Mouse (Mus musculus): Measurements from ENCODE around the gene Lrrc8c. TPM values are rescaled to one million over a fixed set of nuclear protein-coding genes. Genes with fewer than 3 reads are reported as not detected.
A peak's percentile ranks its signal among the peaks of the same experiment; 100 is the strongest.

The Lrrc8c gene
- polyA plus RNA-seq, 1 experiment from 2014 or later, result 10.9 TPM

DNA sequence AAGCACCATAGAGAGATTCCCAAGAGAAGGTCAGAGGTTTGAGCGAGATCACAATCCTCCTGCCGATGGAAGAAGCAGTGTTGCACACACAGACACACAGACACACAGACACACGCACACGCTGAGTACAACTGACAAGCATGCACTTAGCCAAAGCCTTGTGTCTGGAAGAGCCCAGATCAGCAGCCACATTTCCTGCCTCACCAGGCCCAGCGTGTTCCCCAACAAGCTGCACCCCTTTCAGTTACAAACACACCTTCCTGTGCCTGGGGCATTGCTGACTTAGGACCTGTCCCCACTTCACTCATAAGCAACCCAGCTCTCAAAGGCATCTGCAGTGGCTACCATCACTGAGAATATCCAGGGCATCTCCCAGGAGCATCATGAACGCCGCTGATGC lies 25.8 kb upstream of the Lrrc8c start:
- H3K9me3 ChIP-seq, result no peaks in the 10 kb centered on the region
- no peak overlapping the region for H3K27ac ChIP-seq
- H3K27me3 ChIP-seq (replicated peaks), result no peaks in the 10 kb centered on the region
- H3K4me2 ChIP-seq (replicated peaks), result no peak overlapping the region
- WGBS, result 89% methylated on average over 7 of the region's 7 CpGs
- no peak overlapping the region for H3K4me3 ChIP-seq
- no peak for ATAC-seq (ENCODE audit: low FRiP score, low read depth)
- peaks cover 30% of the 10 kb centered on the region for H3K4me1 ChIP-seq
- H3K36me3 ChIP-seq, result no peaks in the 10 kb centered on the region
- H3K9ac ChIP-seq, result no peak overlapping the region

DNA sequence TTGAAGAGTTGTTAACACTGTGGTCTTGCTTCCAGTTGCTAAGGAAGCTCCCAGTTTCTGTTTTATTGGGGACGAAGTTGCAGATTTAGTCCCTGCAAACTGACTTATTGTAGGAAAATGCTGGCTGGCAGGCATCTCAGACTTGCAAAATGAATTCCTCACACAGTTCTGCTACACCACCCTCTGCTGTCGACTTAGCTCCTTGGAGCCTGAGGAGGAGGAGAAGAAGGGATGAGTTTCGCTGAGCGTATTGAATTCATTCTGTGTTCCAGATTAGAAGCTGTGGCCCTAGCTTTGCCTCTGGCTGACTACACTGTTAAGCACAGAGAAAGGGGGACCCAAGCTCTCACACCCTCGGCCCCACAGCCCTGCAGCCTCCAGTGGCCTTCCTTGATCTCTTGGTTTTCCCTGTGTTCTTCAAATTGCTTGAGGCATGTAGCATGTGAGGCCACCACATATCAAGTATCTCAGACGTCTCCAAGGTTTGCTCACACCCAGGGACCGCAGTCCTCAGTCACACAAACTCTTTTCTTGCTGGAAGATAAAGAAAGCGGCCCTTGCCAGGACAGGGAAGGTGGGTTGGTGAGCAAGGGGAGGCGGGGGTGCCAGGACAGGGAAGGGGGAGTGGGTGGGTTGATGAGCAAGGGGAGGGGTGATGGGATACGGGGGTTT lies 24.8 kb upstream of the Lrrc8c start:
- Histone ChIP-seq H3K4me3 (no peak overlapping the region), H3K27ac (no peak overlapping the region), H3K36me3 (no peaks in the 10 kb centered on the region), H3K4me2 (replicated peaks) (peak overlapping the region; percentile 56), H3K9me3 (no peaks in the 10 kb centered on the region), H3K27me3 (replicated peaks) (no peaks in the 10 kb centered on the region), H3K4me1 (peaks cover 35% of the 10 kb centered on the region), H3K9ac (no peak overlapping the region)
- WGBS, result 33% methylated on average over 10 of the region's 10 CpGs
- peak; percentile 6; the same call in 1 of the 2 replicates for ATAC-seq (ENCODE audit: low FRiP score, low read depth)

DNA sequence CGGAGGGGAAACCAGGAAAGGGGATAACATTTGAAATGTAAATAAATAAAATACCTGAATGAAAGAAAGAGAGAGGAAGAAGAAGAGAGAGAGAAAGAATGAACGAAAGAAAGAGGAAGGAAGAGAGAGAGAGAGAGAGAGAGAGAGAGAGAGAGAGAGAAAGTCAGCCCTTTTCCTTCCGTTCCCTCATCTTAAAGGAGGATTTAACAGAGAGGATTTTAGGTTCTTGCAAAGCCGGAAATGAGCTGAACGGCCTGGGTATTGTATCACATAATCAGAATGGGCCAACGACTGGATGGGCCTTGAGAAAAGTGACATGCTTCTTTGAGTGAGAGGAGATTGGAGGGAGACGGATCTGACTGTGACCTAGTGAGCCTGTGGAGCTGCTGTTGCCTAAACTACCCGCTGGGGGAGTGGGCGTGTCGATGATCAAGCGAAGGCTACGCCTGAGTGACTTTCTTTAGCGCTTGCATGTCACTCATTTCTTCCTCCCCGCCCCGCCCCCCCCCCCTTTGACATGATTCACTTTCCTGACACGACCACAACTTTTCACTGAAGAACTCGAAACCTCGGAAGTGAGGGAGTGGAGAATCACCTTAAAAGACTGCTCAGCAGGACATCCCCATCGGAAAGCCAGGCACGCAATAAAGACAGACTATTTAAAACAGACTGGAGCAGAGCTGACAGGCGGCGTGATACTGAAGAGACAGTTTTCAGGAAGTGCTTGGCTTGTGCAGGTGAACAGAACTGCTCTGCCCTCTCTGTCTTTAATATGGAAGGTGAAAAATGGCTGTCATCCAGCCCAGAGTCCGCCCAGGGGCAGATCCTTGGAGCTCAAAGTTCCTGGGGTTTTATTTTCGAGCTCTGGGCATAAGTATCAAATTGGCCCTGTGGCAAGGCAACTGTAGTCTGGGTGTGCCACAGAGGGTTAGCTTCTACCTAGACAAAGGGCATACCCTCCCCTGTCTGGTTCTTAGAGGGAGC lies 24.0 kb upstream of the Lrrc8c start:
- WGBS, result 5% methylated on average over 23 of the region's 24 CpGs
- no peak overlapping the region for H3K9ac ChIP-seq
- H3K4me1 ChIP-seq, result peaks cover 41% of the 10 kb centered on the region
- H3K4me2 ChIP-seq (replicated peaks), result peak overlapping the region; percentile 56
- peak; percentile 87 for ATAC-seq (ENCODE audit: low FRiP score, low read depth)
- peak overlapping the region; percentile 5; the same call in 1 of the 2 replicates for H3K4me3 ChIP-seq
- H3K9me3 ChIP-seq, result no peaks in the 10 kb centered on the region
- no peaks in the 10 kb centered on the region for H3K27me3 ChIP-seq (replicated peaks)
- H3K27ac ChIP-seq, result no peak overlapping the region
- H3K36me3 ChIP-seq, result no peaks in the 10 kb centered on the region

DNA sequence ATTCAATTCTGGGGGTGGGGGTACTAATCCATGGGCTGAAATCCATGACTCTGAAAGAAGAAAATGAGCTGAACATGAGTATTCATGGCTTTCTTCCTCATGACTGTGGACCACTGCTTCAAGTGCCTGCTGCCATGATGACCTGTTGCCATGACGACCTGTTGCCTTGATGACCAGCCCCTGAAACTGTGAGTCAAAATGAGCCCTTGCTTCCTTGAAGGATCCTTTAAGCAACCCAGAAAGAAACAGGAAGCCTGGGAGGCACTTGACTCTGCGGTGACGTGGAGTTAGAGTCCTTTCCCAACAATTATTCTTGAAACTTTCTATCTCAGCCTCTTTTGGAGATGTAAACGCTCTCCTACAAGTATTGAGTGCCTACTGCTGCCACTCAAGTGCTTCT lies 23.1 kb upstream of the Lrrc8c start:
- no peak overlapping the region for H3K4me2 ChIP-seq (replicated peaks)
- no peaks in the 10 kb centered on the region for H3K36me3 ChIP-seq
- H3K4me3 ChIP-seq, result no peak overlapping the region
- no peak for ATAC-seq (ENCODE audit: low FRiP score, low read depth)
- H3K9ac ChIP-seq, result no peak overlapping the region
- peaks cover 46% of the 10 kb centered on the region for H3K4me1 ChIP-seq
- 74% methylated on average over 4 of the region's 4 CpGs for WGBS
- H3K9me3 ChIP-seq, result no peaks in the 10 kb centered on the region
- no peak overlapping the region for H3K27ac ChIP-seq
- H3K27me3 ChIP-seq (replicated peaks), result no peaks in the 10 kb centered on the region

DNA sequence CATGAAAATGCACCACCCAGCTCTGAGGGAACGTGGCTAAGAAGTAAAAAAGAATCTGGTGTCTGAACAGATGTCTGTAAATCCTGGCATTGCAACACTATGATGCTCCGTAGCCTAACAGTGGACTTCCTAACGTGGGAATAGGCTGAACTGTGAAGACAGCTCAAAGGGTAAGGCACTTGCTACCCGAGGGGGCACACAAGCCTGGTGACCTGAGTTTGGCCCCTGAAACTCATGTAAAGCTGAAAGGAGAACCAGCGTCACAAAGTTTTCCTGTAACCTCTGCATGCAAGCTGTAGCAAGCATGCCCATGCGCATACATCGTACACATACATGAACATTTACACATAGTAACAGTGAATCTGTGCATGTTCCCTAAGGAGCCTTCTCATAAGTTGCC lies 22.6 kb upstream of the Lrrc8c start:
- H3K9ac ChIP-seq, result no peak overlapping the region
- H3K4me1 ChIP-seq, result peaks cover 46% of the 10 kb centered on the region
- WGBS, result 70% methylated on average over 7 of the region's 7 CpGs
- no peak for ATAC-seq (ENCODE audit: low FRiP score, low read depth)
- H3K27me3 ChIP-seq (replicated peaks), result no peaks in the 10 kb centered on the region
- H3K9me3 ChIP-seq, result no peaks in the 10 kb centered on the region
- H3K36me3 ChIP-seq, result no peaks in the 10 kb centered on the region
- H3K4me2 ChIP-seq (replicated peaks), result no peak overlapping the region
- no peak overlapping the region for H3K4me3 ChIP-seq
- no peak overlapping the region for H3K27ac ChIP-seq

DNA sequence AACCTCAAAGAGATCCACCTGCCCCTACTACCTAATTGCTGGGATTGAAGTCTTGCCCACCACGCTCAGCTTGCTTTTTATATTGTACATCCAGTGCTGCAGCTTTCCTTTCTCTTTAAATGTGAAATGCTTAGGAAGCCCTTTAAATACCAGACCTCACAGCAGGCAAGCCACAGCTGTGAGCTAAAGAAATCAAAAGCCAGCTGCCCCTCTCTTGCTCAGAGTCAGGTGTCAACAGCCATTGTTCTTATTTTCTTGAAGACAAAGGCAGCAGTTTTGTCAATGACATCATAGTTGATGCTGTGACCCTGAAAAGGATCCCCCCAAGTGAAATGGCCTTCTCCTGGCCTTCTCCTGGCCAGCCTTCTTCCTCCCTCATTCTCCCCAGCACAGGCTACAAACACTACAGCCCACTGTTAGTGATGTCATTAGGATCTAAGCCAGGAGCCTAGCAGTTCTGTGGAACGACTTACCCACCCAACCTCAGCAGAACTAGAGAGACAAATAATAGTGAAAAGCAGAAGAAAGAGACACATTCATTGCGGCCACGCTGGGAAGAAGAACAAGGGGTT lies 20.7 kb upstream of the Lrrc8c start:
- Histone ChIP-seq H3K4me3 (no peak overlapping the region), H3K27ac (peak overlapping the region; percentile 20; the same call in 1 of the 2 replicates), H3K4me1 (peaks cover 38% of the 10 kb centered on the region), H3K36me3 (no peaks in the 10 kb centered on the region), H3K9me3 (no peaks in the 10 kb centered on the region), H3K4me2 (replicated peaks) (no peak overlapping the region), H3K27me3 (replicated peaks) (no peaks in the 10 kb centered on the region), H3K9ac (no peak overlapping the region)
- ATAC-seq (ENCODE audit: low FRiP score, low read depth), result peak; percentile 21; the same call in 1 of the 2 replicates
- WGBS, result 24% methylated on average over 4 of the region's 4 CpGs

DNA sequence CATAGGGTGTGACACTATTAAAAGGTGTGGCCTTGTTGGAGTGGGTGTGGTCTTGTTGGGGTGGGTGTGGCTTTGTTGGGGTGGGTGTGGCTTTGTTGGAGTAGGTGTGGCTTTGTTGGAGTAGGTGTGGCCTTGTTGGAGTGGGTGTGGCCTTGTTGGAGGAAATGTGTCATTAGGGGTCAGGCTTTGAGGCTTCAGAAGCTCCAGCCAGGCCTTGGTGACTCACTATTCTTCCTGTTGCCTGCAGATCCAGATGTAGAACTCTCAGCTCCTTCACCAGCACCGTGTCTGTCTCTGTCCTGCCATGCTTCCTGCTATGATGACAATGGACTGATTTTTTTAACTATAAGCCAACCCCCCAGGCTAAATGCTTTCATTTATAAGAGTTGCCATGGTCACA lies 19.8 kb upstream of the Lrrc8c start:
- Histone ChIP-seq H3K4me2 (replicated peaks) (no peak overlapping the region), H3K27me3 (replicated peaks) (no peaks in the 10 kb centered on the region), H3K27ac (no peak overlapping the region), H3K9ac (no peak overlapping the region), H3K9me3 (no peaks in the 10 kb centered on the region), H3K4me1 (peaks cover 32% of the 10 kb centered on the region), H3K4me3 (no peak overlapping the region), H3K36me3 (no peaks in the 10 kb centered on the region)
- ATAC-seq (ENCODE audit: low FRiP score, low read depth), result no peak
- 68% methylated on average over 1 of the region's 1 CpGs for WGBS

DNA sequence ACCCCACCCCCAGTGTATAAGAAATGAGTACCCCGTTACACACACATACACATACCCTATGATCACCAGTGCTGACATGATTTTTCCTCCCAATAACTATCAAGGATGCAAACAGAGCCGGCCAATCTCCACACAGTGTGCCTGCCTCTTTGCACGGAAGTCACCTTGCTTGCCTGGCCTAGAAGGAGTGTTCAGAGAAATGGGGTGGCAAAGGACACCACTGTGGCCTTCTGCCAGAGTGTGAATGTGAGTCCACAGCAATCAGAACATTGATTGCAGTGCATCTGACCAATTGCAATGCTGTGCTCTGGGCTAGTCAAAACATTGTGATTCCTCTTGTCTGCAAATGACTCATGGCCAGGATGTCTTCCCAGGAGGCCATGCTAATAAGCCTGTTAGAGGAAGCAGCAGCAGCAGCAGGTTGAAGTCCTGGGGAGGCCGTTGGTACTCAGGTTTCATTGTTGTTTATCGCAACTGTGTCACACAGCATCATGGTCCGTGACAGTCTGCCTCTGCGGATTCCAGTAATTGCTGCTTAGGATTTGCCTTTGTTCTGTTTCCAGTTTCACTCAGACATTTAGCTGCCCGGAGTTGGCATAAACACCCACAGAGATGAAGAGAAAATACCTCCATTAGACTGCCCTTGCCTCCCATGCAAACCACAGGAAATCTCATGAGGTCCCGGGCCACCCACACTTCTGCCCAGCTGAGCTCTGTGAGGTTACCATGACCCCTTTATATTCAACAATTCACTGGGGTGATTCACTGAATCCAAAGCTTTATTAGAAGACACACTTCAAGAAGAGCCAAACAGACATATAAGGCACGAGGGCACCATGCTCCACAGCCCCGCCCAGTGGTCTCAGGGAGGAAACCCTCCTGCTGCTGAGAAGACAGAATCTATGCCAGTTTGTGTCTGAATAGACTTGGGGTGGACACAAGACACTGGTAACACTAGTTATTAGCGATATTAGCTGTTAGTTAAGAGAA lies 18.8 kb upstream of the Lrrc8c start:
- 45% methylated on average over 12 of the region's 12 CpGs for WGBS
- H3K9ac ChIP-seq, result no peak overlapping the region
- H3K9me3 ChIP-seq, result no peaks in the 10 kb centered on the region
- 0 out of 2 replicates have a peak, but pooled peaks have one; percentile 8 for ATAC-seq (ENCODE audit: low FRiP score, low read depth)
- no peaks in the 10 kb centered on the region for H3K36me3 ChIP-seq
- peaks cover 24% of the 10 kb centered on the region for H3K4me1 ChIP-seq
- no peak overlapping the region for H3K4me2 ChIP-seq (replicated peaks)
- H3K27ac ChIP-seq, result no peak overlapping the region
- H3K4me3 ChIP-seq, result no peak overlapping the region
- H3K27me3 ChIP-seq (replicated peaks), result no peaks in the 10 kb centered on the region

DNA sequence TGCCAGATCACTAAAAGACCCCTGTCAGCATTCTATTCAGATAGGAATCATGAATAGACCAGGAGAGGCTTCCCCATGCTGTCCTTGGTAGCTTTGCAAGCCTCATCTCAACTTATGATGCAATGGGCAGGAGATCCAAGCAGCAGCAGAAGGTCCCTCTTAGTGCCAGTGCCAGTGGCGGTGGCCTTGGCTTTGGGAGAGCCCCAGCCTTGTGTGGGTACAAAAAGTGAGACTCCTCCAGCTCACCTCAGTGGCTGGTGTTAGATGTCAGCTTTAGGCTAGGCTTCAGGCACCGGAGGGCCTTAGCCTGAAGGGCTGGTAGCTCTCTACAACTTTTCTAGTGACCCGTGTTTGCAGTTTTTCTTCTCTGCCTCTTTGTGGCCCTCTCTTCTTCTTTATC lies 18.1 kb upstream of the Lrrc8c start:
- ATAC-seq (ENCODE audit: low FRiP score, low read depth), result no peak
- no peaks in the 10 kb centered on the region for H3K36me3 ChIP-seq
- no peaks in the 10 kb centered on the region for H3K9me3 ChIP-seq
- H3K4me2 ChIP-seq (replicated peaks), result no peak overlapping the region
- WGBS, result 95% methylated on average over 3 of the region's 3 CpGs
- H3K9ac ChIP-seq, result no peak overlapping the region
- no peak overlapping the region for H3K4me3 ChIP-seq
- H3K27ac ChIP-seq, result no peak overlapping the region
- no peaks in the 10 kb centered on the region for H3K27me3 ChIP-seq (replicated peaks)
- peaks cover 17% of the 10 kb centered on the region for H3K4me1 ChIP-seq

DNA sequence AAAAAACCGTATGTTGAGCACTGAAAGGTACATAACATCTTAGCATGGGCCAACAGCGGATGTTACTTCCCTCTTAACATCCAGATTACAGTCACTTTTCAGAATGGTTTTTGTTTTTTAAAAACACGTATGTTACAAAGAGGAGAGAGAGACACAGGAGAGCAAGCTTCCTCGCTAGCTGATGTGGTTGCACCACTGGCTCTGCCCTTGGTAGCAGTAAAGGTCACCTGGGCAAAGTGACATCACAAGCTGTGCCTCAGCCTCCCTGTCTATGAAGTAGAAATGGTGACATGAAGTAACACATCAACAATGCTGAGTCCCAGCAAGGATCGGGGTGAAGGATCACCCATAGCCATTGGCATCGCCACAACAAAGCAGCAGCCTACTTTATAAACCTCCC lies 10.4 kb upstream of the Lrrc8c start:
- Histone ChIP-seq H3K9me3 (no peaks in the 10 kb centered on the region), H3K4me2 (replicated peaks) (no peak overlapping the region), H3K27me3 (replicated peaks) (no peaks in the 10 kb centered on the region), H3K36me3 (no peaks in the 10 kb centered on the region), H3K27ac (no peak overlapping the region), H3K4me1 (no peaks in the 10 kb centered on the region), H3K9ac (no peak overlapping the region), H3K4me3 (no peak overlapping the region)
- WGBS, result 92% methylated on average over 6 of the region's 6 CpGs
- no peak for ATAC-seq (ENCODE audit: low FRiP score, low read depth)

DNA sequence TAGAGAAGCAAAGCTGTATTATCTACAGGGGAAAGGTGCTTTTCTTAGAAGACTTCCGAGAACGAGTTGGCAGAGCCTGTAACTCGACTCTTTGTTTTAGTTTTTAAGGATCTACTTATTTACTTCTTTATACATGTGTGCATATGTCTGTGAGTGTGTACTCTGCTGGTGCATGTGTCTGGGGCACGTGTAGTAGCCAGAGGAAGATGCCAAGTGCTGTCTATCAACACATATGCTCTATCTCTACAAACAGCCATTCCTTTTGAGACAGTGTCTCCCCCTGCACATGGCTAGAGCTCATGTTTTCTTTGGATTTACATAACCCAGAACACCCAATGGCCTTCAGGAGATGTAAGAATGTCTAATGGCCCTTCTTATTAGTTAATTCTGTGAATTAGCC lies 6.9 kb upstream of the Lrrc8c start:
- Histone ChIP-seq H3K4me3 (no peak overlapping the region), H3K9ac (no peak overlapping the region), H3K27ac (no peak overlapping the region), H3K27me3 (replicated peaks) (no peaks in the 10 kb centered on the region; the same call in 1 of the 2 replicates), H3K4me1 (no peaks in the 10 kb centered on the region), H3K36me3 (no peaks in the 10 kb centered on the region), H3K4me2 (replicated peaks) (no peak overlapping the region), H3K9me3 (no peaks in the 10 kb centered on the region)
- ATAC-seq (ENCODE audit: low FRiP score, low read depth), result no peak
- 81% methylated on average over 4 of the region's 4 CpGs for WGBS
